Mouse (Mus musculus) CD8-positive naive resting alpha-beta T cell, adult 2 months (primary cell): ENCODE data around the gene Tomm70a.

Experiments
- DNase-seq, 2 experiments: peaks; one replicate each; pipeline ENCODE4 v3.0.0; 2022; ENCODE audit warnings: low read depth in 2 of 2, low spot score in 2 of 2

Gene Tomm70a

GRCm38 (mm10) chr16:57120913-57121815, at the start of gene Tomm70a:
Gene Tomm70a, plus strand, starts transcription at chr16:57121703.
- DNase-seq: peak; percentile 83 to 88

GRCm38 (mm10) chr16:57075986-57076385, 45.5 kb upstream of the Tomm70a start:
- DNase-seq: no peak

GRCm38 (mm10) chr16:57079577-57079976, 41.9 kb upstream of the Tomm70a start:
- no peak for DNase-seq

GRCm38 (mm10) chr16:57092460-57092859, 29.0 kb upstream of the Tomm70a start:
- peak in 1 of 2 experiments; percentile 5 for DNase-seq

- DNase-seq: no peak
Measured at GRCm38 (mm10) chr16:57092911-57093605, 28.4 kb upstream of the Tomm70a start.

- no peak for DNase-seq
Measured at GRCm38 (mm10) chr16:57098468-57099144, 22.9 kb upstream of the Tomm70a start.

- DNase-seq: no peak
Measured at GRCm38 (mm10) chr16:57099572-57100237, 21.8 kb upstream of the Tomm70a start.

- DNase-seq: no peak
Measured at GRCm38 (mm10) chr16:57101174-57101573, 20.3 kb upstream of the Tomm70a start.

- no peak for DNase-seq
Measured at GRCm38 (mm10) chr16:57106185-57106960, 15.1 kb upstream of the Tomm70a start.

GRCm38 (mm10) chr16:57116066-57116465, 5.4 kb upstream of the Tomm70a start:
- no peak for DNase-seq

- DNase-seq: no peak
Measured at GRCm38 (mm10) chr16:57117562-57117961, 3.9 kb upstream of the Tomm70a start.

GRCm38 (mm10) chr16:57121816-57122415, 413 bp downstream of the Tomm70a start:
- DNase-seq: no peak

GRCm38 (mm10) chr16:57122682-57123445, 1.4 kb downstream of the Tomm70a start:
- DNase-seq: no peak

- no peak for DNase-seq
Measured at GRCm38 (mm10) chr16:57126268-57126667, 4.8 kb downstream of the Tomm70a start.

GRCm38 (mm10) chr16:57127825-57128224, 6.3 kb downstream of the Tomm70a start:
- no peak for DNase-seq

- no peak for DNase-seq
Measured at GRCm38 (mm10) chr16:57130752-57131400, 9.4 kb downstream of the Tomm70a start.

GRCm38 (mm10) chr16:57131544-57131943, 10.0 kb downstream of the Tomm70a start:
- no peak for DNase-seq

- DNase-seq: no peak
Measured at GRCm38 (mm10) chr16:57132326-57132725, 10.8 kb downstream of the Tomm70a start.

GRCm38 (mm10) chr16:57133611-57134010, 12.1 kb downstream of the Tomm70a start:
- DNase-seq: no peak
